Mouse (Mus musculus): ENCODE measurements at regions not wholly inside any gene's neighbourhood (a gene's known extent, or its start where the extent isn't known, plus 50 kb on each side); places are given as distances from the start of the nearest gene placed in this dataset.

- no peak for TF ChIP-seq CTCF (IDR thresholded peaks at IDR 0.05; ENCODE audit: borderline replicate concordance, insufficient read depth, low read depth, low read length)
- no peak for TF ChIP-seq POLR2A (IDR thresholded peaks at IDR 0.05; ENCODE audit: borderline replicate concordance, insufficient read depth, low read length)
These were observed 79.1 kb upstream of the Tle4 start for GRCm38 (mm10) chr19:14676929-14677328.

Data from cerebellum, adult 2 months (tissue).